Mouse (Mus musculus) left cerebral cortex, postnatal 10 days (tissue): Measurements from ENCODE around the gene Lmf2. TPM values are rescaled to one million over a fixed set of nuclear protein-coding genes. Genes with fewer than 3 reads are reported as not detected.
A peak's percentile ranks its signal among the peaks of the same experiment; 100 is the strongest.

Experiments
- DNase-seq, 2 experiments: peaks; one replicate each; pipeline ENCODE4 v3.0.0; 2021 to 2022; ENCODE audit warnings: low spot score in 2 of 2, mixed read lengths in 1 of 2; ENCODE audit errors: extremely low spot score in 1 of 2
- intact Hi-C: fragments of 180-260 bp; cut with DNase I; formaldehyde crosslinking; loops from one replicate; pipeline ENCODE4 v1.15.1; 2025
- total RNA-seq, 2 experiments: library from RNA; stranded (reverse); gene quantifications; 2 replicates each; pipeline ENCODE4 v1.2.3; 2021

Lmf2 gene
- 10 to 100 TPM; 17.2 to 23.0 TPM for total RNA-seq

DNA sequence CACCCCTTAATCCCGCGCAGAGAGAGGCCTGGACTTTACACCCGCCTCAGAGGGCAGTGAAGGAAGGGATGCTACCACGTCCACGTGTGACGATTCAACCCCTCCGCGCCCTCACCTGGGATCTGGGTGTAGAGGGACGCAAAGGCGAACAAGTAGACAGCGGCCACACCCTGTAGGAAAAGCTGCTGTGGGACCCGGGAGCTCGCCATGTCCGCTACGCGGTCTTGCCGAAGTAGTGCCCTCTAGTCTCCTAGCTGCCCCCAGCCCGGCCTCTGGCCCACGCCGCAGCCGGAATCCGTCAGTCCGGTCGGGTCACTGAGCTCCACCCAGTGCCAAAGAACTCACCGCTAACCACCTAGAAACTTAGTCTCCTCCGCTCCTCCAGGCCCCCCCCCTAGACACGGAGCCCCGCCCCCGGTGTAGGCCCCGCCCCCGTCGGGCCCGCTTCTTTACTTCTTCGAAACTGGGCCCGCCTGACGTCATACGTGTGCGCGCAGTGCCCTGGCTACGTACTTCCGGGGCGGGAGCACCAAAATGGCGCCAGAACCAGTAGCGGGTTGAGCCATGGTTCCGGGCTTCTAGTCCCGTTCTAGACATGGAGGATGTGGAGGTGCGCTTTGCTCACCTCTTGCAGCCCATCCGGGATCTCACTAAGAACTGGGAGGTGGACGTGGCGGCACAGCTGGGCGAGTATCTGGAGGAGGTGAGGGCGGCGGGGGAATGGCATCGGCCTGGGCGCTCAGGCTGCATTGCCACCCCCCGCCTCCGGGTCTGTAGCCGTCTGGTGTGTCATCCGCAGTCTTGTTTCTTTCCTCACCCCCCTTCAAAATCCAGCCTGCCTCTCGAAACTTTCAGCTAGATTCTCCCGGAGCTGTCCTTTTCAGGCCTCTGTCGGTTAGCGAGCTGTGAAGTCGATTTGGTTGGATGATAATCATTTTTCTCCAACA, at the start of gene Lmf2, which contains the start of gene Ncaph2:
Gene Lmf2 (minus strand): TSS at position 419 of the 947 bp plus-strand sequence.
Gene Ncaph2 (plus strand): TSS at position 479 of the 947 bp plus-strand sequence.
- peak; percentile 92 to 96 for DNase-seq
- intact Hi-C loops, result no loop called here

- no peak for DNase-seq
- intact Hi-C loops, result no loop called here
These were observed 49.6 kb upstream of the Lmf2 start for GRCm38 (mm10) chr15:89404831-89405623.

- intact Hi-C loops, result no loop called here
- no peak for DNase-seq
These were observed 47.0 kb upstream of the Lmf2 start for GRCm38 (mm10) chr15:89402471-89402870.

DNA sequence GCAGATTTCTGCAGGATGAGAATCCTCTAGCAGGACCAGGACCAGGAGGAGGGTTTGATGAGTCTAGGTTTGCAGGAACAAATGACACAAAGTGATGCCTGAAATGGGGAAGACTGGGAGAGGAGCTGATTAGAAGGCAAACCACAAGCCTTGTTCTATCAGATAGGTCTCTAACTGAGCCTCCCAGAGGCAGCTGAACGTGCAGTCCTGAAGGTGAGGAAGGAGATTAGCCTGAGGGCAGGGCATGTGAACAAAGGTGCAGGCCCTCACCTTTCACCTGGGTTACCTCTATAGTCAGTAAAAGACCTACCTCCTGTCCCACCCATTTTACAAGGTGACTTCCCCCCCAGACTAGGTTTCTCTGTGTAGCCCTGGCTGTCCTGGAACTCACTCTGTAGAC, 44.3 kb upstream of the Lmf2 start:
- intact Hi-C loops, result no loop called here
- DNase-seq, result no peak

DNA sequence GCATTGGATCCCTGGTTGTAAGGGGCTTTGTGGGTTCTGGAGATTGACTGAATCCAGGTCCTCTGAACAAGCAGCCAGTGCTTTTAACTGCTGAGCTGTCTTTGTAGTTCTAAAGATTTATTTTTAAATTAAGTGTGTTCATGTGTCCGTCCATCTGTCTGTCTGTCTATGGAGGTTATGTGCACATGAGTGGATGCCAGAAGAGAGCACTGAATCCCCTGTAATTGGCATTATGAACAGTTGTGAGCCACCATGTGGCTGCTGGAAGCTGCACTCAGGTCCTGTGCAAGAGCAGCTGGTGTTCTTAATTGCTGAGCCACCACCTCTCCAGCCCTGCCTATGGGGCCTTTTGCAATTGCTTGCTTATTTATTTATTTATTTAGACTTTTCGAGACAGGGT, 42.7 kb upstream of the Lmf2 start:
- no peak for DNase-seq
- intact Hi-C loops, result no loop called here

DNA sequence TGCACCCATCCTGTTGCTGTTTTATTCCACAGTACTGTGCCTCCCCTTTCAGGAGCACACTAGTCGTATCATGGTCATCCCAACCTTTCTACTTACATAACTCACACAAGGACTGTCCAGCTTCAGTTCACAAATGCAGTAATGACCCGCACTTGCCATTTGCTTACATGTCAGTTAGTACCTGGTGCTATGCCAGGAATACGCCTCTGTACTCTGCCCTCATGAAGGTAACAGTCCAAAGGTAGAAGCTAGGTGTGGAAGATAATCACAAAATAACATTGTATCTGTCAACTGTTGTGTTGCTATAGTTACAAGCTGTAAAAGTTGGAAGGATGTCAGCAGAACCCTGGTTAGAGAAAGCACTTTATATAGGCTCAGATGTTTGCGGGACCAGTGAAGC, 41.4 kb upstream of the Lmf2 start:
- DNase-seq, result no peak

DNA sequence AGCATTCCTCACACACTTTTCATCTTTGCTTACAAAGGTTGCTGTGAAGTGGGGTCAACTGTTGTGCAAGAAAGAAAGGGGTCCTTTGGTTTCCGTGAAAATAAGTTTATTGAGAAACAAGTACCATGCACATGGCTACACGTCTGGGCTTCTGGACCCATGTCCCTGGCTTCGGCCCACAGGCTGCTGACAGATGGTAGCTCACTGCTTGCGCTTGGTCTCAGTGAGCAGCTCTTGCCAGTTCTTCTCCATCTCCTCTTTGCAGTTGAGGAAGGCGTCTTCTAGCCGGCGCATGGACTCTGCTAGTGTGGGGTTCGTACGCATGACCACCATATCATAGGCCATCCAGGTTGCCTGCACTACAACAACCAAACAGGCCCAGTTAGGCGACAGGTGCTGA, 34.6 kb upstream of the Lmf2 start:
- intact Hi-C loops, result no loop called here
- no peak for DNase-seq

More for the DNA sequence above, 41.4 kb upstream of the Lmf2 start:
- intact Hi-C loops, result no loop called here

DNA sequence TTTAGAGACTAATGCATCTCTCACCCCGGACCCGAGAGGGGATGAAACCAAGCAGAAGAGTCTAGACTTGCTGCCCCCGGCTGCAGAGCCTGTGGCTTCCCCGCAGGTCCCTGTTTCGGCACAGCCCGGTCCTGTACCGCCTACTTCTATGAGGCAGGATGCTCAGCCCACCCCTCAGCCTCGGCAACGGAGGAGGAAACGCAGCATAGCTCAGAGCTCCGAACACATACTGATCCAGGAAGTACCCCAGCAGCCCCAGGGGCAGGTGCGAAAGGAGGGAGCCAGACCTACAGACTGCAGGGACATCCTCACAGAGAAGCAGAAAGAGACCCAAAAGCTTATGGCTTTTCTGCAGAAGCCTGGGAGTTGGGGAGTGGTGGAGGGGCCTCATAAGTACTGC, 31.7 kb upstream of the Lmf2 start:
- intact Hi-C loops, result no loop called here
- no peak for DNase-seq

- no peak for DNase-seq
- intact Hi-C loops, result no loop called here
These were observed 29.2 kb upstream of the Lmf2 start, which contains the start of gene Klhdc7b for GRCm38 (mm10) chr15:89384617-89385016. Gene Klhdc7b, plus strand, starts transcription at chr15:89384917.

DNA sequence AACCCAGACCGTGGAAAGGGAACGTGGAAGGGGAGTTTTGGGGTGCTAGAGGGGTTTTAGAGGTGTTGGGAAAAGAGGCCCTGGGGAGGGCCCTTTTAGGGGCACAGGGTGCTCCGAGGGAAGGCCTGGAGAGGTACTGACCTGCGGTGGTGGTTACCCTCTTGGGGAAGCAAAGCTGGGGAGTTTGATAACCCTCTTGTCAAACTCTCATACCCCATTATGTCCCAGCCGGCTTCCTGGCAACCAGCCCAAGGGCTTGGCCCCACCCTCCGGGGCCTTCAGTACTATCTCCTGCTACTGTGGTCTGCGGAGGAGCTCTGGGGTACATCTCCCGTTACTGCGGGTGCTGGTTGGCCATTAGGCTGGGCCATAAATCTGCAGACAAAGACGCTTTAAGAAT, 24.0 kb upstream of the Lmf2 start:
- peak in 1 of 2 experiments; percentile 50 for DNase-seq
- intact Hi-C loops, result no loop called here

DNA sequence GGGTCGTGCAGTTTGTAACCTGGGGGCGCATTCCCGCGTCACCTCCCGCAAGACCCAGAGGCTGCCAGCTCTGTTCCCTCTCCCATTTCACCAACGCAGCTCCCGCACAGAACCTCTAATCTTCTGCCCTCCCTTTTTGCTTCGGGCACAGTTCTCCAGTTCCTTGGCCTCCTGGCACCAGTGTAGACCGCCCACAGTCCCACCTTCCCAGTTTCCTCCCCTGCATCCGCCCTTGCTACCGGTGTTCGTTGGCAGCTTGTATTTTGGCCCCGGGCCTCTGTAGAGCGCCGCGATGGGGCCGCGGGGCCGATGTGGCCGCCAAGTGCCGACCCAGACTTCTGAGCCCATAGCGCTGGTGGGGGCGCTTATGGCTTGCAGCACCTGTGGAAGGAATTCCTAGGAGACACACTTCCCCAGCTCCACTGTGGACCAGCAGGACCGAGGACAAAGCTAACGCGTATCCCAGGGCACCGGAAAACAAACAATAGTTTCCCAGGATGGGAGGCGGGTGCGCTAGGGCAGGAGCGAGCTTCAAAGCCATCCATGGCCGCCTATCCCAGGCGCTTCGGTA, 23.5 kb upstream of the Lmf2 start, which contains the start of gene Odf3b:
Gene Odf3b (minus strand): TSS at position 452 of the 571 bp plus-strand sequence.
- intact Hi-C loops, result no loop called here
- DNase-seq, result no peak

- intact Hi-C loops, result no loop called here
- no peak for DNase-seq
These were observed 22.7 kb upstream of the Lmf2 start for GRCm38 (mm10) chr15:89377938-89378828.

- no peak for DNase-seq
- intact Hi-C loops, result no loop called here
These were observed 21.9 kb upstream of the Lmf2 start for GRCm38 (mm10) chr15:89377362-89377761.

GRCm38 (mm10) chr15:89376957-89377356, 21.5 kb upstream of the Lmf2 start, which contains the start of gene Tymp:
Gene Tymp, minus strand, starts transcription at chr15:89377039.
- no peak for DNase-seq
- intact Hi-C loops, result no loop called here

- intact Hi-C loops, result no loop called here
- no peak for DNase-seq
These were observed 20.6 kb upstream of the Lmf2 start for GRCm38 (mm10) chr15:89376040-89376439.

DNA sequence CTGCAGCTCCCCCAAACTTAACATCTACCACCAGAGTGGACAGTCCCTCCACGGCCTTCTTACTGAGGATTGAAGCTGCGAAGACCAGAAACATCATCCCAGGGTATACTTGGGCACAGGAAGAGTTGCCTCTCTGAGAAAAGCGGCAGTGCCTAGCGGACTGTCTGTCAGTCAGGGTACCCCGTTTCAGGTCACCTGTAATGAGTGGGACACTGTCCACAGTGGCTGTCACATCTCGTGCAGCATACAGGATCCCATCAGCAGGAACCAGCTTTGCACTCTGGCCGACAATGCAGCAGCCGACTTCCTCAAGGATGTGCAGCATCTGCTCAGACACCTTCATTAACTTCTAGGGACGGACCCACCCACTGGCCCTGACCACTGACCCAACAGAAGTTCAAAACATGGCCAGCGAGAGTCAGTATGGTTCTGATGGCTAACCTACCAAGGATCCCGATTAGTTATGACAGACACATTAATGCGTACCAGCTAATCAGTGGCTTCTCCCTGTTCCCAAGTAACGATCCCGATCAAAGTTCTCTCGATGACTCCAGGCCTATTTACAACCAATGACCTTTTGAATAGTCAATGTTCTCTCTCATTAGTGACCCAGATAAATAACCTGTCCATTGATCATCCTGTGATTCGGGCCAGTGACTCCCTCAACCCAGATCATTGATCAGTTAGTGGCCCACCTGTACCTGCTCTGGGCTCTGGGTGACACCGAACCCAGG, 19.5 kb upstream of the Lmf2 start:
- intact Hi-C loops, result no loop called here
- no peak for DNase-seq

DNA sequence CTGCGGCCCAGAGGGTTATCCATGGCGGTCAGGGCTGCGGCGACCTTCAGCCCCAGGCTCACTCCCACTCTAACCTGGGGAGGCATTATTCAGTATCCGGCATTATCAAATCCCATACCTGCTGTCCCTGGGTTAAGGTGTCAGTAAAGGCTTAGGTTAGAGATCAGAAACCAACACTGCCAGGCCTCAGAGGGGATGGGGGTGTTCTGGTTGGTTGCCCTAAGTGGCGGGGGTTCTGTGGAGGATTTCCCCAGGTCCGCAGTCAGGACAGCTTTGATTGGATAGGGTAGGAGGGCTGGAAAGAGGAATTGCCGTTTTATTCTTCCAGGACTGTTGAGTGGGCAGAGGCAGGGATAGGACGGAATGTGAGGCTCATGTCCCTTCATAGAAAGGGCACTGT, 18.9 kb upstream of the Lmf2 start:
- DNase-seq, result no peak
- intact Hi-C loops, result no loop called here
